Mouse (Mus musculus) stomach, postnatal 0 days (tissue): Measurements from ENCODE around the gene Adam15.

Experiments used
- CTCF ChIP-seq: IDR thresholded peaks from 2 replicates; pipeline ENCODE4 v1.5.1; 2016; ENCODE audit warnings: antibody characterized with exemption, low read depth, mild to moderate bottlenecking, moderate library complexity
- EP300 ChIP-seq: optimal IDR thresholded peaks from 2 replicates; pipeline ENCODE3; 2016; ENCODE audit warnings: antibody characterized with exemption

- TF ChIP-seq EP300 (no peak), CTCF (no peak)
Observed at GRCm38 (mm10) chr3:89305551-89306325, 44.1 kb downstream of the Adam15 start.
